Mouse (Mus musculus) liver, embryonic 14.5 days (tissue): ENCODE results near the gene Plekhm2.

ENCODE experiments used
- CTCF ChIP-seq: IDR thresholded peaks from 2 replicates; pipeline ENCODE4 v1.5.1; 2016; ENCODE audit warnings: antibody characterized with exemption, low read depth, control low read depth
- EP300 ChIP-seq: IDR thresholded peaks from 2 replicates; pipeline ENCODE4 v1.6.1; 2016; ENCODE audit warnings: antibody characterized with exemption, low read depth

- TF ChIP-seq CTCF (no peak), EP300 (no peak)
Measured at GRCm38 (mm10) chr4:141627502-141627901, 37.2 kb downstream of the Plekhm2 start.
